Mouse (Mus musculus) gastrocnemius, adult 18-20 months (tissue): ENCODE measurements around the gene Ndufb7. TPM values are rescaled to one million over a fixed set of nuclear protein-coding genes. Genes with fewer than 3 reads are reported as not detected.
A peak's percentile ranks its signal among the peaks of the same experiment; 100 is the strongest.
"Not testable (repeated sequence)": the region's sequence is repeated elsewhere in the genome, so short reads cannot be mapped to it uniquely, and the experiment has no call there.

Source experiments
- DNase-seq: peaks from one replicate; pipeline ENCODE4 v3.0.0; 2021; ENCODE audit warnings: low spot score
- long read RNA-seq, 2 experiments: library from polyadenylated mRNA; stranded (forward); transcript quantifications; one replicate each; pipeline ENCODE4 v2.0.0; 2021
- total RNA-seq, 2 experiments: library from RNA; stranded (reverse); gene quantifications; 2 replicates each; pipeline ENCODE4 v1.2.3; 2021

Ndufb7 gene
- total RNA-seq = 100 to 1,000 TPM; 308 to 352 TPM
- long read RNA-seq, experiment 1, transcript Ndufb7-201 (3 exons, 623 nt) = major isoform, 619 of 622 reads
- long read RNA-seq, experiment 1, partial matches to known transcripts = 2 of 622 reads
- long read RNA-seq, experiment 1, other reads (novel, unspliced or antisense) = 1 of 622 reads
- long read RNA-seq, experiment 2, transcript Ndufb7-201 (3 exons, 623 nt) = major isoform, 488 of 491 reads
- long read RNA-seq, experiment 2, partial matches to known transcripts = 2 of 491 reads
- long read RNA-seq, experiment 2, other reads (novel, unspliced or antisense) = 1 of 491 reads

DNA sequence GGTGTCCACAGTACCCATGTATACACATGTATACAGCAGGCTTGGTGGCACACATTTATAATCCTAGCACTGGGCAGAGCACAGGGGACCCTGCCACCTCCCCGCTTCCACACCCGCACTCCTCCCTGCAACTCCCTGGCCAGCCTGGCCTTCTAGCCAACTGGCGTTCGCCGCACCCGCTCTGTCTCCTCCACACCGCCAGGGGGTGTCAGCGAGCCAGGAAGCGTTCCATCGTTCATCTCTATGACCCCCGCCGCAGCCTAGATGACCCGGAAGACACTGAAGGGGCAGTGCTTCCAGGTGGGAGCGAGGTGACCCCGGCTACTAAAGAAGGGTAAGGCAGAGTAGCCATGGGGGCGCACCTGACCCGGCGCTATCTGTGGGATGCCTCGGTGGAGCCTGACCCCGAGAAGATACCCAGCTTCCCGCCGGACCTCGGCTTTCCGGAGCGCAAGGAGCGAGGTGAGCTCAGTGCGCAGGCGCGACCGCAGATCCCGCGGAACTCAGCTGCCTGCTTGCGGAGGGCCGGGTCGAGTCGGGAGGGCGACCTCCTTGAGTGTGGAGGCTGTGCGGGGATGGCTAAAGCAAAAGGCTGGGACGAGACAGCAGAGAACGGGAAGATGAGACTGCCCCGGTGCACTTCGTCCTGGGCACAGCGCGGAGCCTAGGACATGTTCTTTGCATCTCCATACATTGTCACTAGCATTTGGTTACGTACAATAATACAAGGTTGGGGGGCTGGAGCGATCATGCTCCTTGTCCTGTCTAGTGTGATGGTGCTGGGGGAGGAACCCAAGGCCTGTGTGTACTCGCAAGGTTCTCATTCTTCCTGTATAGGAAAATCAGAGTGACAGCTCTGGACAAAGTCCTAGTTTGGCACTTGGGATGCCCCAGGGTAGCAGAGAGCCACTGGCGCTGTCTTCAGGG lies at the start of gene Ndufb7:
Gene Ndufb7, plus strand, starts transcription at position 203 of the 927 bp plus-strand sequence.
- DNase-seq = peak; percentile 97

DNA sequence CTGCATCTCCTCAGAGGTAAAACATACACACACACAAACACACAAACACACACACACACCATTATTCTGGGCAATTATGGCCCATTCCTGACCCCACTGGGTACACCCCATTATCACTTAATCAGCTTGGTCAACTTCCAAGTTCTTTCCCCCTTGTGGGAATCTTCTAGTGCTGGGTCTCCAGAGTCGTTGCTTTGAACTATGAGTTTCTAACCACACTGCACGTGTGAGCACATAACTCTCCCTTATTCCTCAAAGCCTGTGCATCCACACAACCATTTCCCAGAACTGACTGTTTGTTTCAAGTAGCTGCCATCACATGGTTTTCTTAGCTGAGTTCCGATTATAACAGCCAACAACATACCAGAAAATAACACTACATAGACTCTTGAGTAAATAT lies 46.0 kb upstream of the Ndufb7 start:
- no peak for DNase-seq

DNA sequence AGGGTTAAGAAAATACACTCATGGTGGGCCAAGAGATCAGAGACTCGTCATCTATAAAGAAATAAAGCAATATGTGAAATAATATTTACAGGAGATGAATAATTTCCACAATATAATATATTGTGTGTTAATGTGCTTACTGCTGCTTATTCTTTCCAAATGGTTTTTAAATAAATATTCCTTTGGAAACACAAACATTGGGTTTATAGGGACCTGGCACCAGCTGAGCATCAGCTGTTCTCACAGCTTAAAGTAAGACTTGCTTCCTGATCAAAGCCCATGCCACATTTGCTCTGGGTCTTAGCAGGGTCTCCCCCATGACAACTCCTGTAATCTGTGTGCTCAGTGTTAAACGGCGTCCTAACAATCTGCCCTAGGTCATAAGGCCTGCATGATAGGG lies 45.6 kb upstream of the Ndufb7 start:
- DNase-seq = not testable (repeated sequence)

DNA sequence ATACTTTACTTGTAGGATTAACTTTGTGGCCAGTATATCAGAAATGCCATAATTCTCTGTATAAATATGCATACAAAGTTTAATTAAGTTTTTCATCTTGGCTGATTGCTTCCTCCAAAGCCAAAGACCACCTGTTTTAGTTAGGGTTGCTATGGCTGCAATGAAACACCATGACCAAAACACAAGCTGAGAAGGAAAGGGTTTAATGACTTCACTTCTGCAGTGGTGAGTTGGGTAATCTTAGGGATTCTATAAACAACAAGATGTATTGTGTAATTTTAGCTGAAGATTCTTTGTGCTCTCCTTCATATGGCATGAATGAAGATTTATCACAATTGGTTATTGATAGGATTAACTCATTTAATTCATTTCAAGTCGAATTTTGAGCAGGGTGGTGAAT lies 45.2 kb upstream of the Ndufb7 start:
- DNase-seq = no peak

DNA sequence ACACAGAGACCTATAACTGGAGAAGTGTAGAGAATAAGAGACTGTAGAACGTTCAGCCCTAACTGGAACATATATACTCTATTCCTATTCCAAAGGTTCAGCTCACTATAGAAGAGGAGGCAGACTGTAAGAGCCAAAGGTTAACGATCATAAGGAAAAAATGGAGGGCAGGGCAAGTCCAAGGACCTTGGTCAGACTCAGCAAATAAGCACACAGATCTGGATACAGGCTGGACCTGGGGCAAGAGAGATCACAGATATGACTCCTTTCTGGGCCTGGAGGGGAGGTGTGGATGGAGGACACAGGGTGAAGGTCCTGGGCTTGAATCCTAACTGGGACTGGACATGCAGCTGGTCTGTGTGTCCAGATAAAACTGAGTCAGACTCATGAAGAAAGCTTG lies 31.7 kb upstream of the Ndufb7 start:
- DNase-seq = no peak

DNA sequence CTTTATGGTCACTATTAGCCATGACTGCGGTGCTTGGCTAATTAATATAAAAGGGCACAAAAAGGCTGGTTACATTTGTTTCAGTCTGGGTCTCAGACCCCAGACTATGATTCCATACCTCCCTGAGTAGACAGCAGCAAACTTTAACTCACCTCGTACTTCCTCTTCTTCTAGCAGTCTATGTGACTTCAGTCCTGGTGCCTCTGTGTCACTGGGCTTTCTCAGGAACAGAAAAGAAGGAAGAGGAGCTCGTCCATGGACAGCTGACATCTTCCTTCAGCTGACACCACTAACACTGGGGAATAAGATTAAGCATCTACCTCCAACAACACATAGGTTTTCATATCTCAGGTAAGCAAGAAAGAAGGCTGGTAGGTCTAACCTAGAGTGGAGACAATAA lies 30.7 kb upstream of the Ndufb7 start, which contains the start of gene Olfr370:
Gene Olfr370, plus strand, starts transcription at position 45 of the 400 bp plus-strand sequence.
- no peak for DNase-seq

DNA sequence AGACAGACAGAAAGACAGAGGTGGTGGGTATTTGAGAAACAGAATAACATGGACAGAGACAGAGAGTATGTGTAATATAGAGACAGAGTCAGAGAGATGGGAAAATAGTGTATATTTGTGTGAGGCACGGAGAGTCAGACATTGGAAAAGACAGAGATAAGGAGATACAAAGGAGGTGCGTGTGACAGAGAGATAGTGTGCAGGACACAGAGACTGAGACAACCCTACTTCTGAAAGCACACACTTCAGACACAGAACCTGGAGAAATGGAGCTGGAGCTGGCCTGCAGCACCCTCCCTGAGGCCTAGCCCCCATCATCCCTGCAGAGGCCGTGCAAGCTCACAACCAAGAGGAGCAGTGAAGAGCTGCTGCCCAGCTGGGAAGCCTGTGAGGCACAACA lies 3.8 kb upstream of the Ndufb7 start:
- DNase-seq = no peak

DNA sequence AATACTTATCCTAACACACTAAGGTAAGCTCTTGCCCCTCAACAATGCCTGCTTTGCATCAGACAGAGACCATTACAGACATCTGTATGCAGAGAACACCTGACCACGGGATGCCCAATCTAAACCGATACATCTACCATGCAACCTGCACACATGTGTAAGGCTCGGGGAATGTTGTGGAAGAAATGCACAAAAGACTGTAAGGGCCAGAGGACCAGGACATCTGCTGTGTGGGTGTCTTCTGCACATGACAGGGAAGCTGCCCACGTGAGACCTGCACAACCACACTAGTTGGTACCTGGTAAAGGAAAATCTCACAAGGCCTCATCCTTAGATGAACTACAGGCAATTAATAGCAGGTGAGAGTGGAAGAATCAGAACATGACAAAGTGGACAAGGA lies 3.2 kb upstream of the Ndufb7 start:
- no peak for DNase-seq

DNA sequence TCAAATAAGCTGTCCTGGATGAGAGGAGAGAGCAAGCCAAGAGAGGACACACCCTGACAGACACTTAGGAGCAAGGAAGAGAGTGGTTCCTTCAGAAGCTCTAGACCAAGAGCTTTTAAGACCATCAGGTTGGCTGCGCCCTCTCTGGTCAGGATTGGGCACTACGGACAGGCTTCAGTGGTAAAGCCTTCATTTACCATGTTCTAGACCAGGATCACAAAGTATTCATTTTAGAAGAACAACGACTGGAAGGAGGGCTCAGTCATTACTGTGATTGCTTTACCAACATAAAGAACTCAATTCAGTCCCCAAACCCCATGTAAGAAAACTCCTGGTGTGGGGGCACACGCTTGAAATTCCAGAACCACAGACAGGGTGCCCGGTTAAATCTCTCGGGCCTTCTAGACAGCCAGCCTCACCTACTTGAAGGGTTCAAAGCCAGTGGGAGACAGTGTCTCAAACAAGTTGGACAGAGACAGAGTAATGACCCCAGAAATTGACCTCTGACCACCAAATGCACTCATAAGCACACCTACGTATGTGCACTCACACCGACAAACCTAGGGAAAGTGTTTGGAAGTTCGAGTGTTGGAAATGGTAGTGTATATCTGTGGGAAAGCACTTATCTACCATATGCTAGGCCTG lies 618 bp upstream of the Ndufb7 start:
- DNase-seq = no peak

DNA sequence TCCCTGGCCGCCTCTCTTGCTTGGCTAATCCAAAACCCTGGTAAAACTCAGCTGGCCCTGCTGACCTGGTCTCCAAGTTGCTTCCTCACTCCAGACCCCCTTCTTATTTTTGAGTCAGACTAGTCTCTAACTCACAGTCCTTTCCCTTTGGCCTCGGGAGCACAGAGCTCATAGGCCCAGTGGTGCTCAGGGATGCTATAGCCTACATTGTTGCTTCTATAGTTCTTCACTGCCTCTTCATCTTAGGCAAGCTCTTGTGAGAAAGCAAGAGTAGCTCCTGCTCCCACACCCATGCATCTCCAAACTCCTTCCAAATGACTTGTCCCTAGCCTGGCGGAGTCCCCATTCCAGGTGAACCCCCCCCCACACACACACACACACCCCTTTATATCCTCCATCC lies 1.2 kb downstream of the Ndufb7 start:
- DNase-seq = no peak

DNA sequence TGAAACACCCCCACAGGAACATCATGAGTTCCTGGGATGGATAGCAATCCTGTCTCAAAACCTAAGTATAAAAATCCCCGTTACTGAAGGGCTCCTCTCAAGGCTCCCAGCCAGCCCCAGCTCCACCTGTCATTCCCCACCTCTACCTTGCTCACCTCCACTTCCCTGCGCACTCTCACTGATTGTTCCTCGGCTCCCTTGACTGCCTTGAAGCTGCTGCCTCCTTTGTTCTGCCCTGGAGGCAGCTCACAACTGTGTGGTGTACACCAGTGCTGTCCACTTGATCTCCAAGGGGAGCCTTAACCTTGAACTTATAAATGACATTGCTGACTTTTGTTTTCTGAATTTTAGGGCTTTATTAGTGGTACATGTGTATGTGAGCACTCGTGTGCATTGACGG lies 1.7 kb downstream of the Ndufb7 start:
- DNase-seq = no peak

DNA sequence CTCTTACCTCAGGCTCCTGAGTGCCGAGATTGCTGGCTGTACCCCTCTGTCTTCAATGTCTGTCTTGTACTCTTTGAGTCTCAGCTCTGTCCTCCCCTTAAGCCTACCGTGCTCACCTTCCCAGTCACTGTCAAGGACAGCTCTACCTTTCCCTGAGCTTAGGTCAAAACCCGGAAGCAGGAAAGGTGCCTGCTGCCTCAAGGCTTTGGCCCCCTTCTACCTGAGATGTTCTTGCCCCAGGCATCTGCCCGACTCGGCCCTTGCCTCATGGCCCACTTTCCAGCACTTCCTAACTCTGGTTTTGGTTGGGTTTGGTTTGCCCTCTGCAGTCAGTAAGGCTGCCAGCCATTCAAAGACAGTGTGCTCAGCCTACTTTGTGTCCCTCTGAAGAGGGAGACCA lies 2.3 kb downstream of the Ndufb7 start:
- no peak for DNase-seq

DNA sequence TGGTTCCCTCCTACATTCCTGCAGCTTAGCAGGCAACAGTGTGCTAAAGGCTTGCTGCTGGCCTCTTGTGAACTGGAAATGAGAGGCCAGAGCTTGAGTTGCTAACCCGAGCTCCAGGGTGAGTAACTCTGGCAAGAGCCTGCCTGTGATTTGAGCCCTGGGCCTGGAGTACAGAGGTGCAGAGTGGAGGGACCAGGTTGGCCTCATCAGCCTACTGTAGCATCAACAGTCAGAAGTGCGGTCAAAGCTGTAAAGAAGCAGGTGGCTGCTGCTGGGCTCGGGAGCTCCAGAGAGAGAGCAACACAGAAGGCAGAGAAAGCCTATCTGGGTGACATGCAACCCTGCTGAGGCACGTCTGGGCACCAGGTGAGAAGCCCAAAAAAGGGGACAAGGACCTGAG lies 2.7 kb downstream of the Ndufb7 start:
- DNase-seq = no peak

DNA sequence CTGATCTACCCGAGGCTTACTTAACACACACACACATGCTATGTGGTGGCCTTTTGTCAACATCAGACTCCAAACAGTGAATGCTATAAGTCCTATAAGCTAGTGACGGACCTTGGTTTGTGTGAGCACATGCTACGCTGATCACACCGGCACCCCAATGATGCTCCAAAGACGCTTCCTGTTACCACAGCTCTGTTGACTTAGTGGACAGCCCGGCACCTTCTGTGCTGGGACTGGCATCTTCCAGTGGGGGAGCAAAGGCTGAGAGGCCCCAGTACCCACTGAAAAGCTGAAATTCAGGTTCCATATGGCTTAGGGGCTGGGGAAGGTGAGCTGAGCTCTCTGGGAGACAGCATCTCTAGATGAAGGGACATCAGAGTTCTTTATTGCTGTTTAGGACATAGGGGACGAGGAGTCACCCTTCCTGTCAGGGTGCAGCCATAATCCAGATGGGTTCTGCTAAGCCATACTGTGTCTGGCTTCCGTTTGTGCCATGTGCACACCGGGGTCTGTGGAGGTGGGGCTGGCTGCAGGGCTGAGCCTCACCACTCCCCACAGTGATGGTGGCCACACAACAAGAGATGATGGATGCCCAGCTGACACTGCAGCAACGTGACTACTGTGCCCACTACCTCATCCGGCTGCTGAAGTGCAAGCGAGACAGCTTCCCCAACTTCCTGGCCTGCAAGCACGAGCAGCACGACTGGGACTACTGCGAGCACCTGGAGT lies 4.0 kb downstream of the Ndufb7 start:
- DNase-seq = no peak

DNA sequence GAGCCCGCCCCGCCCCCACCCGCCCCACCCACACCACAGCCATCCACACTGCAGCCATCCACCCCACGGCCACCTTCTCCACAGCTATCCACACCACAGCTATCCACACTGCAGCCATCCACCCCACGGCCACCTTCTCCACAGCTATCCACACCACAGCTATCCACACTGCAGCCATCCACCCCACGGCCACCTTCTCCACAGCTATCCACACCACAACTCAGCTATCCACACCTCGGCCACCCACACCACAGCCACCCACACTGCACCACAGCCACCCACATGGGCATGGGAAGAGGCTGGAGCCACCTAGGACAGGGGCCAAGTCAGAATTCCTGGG lies 4.5 kb downstream of the Ndufb7 start:
- not testable (repeated sequence) for DNase-seq

DNA sequence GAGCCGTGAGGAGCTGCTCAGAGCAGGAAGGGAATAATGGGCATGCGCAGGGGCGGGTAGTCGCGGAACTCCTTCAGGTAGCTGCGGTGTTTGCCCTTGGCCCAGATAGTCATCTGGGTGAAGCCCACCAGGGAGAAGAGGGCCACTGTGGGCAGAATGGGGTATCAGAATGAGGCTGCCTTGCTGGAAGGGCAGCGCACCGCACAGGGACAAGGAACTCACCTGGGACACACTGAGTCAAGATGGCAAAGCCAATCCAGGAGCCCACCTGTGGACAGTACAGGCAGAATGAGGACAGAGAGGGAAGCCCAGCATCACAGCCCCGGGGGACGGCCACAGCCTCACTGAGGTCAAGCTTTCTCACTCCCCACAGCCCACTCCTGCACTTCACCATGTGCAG lies 5.3 kb downstream of the Ndufb7 start:
- no peak for DNase-seq

DNA sequence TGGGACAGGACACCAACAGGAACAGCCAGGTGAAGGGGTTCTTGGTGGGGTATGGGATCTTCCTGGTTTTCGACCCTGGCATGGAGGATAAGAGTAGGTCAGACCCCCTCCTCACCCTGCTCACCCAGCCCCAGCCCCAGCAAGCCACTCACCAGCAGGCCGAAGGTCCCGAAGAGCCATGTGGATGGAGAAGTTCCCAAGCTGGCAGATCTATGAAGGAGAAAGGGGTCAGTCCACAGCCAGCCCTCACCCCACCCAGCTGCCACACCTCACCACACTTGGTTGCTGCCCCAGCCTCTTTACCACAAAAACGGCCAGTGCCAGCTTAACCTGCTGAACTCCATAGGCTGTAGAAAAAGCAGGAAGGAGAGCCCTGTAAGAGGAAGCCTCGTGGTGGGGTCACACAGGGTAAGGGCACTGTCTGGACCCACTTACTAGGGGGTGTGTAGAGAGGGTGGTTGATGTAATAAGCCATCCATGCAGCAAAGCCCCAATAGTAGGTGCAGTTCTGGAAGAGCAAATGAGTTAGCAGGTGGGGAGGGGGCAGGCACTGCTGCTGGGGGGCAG lies 5.9 kb downstream of the Ndufb7 start:
- no peak for DNase-seq

DNA sequence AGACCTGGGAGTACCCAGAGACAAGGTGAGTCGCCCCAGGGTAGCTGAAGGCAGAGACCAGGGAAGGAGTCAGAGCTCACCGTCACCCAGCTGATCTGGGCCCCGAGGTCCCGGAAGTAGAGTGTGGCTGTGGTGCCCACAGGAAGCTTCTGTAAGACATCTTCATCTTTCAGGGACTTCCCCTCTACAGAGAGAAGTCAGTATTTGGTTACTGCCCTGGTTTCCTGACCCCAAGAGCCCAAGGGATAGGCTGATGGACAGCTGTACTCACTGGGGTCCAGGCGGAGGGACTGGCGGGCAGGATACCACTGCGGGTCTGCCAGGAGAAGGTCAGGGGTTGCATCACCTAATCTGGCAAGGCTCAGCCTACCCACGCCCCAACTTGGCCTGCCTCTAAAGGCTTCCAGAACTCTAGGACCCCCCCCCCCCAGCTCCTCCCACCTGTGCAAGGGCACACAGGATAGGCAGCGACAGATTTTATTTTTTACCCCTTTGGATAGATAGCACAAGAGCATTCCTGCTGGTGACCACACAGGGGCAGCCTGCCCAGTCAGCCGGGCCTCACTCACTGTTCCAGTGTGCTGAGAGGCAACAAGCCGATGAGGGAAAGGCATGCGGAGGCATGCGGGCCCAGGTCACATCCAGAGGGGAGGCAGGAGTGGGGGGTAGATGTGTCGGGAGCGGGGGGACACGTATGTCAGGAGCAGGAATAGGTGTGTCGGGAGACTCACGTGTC lies 6.8 kb downstream of the Ndufb7 start:
- peak; percentile 68 for DNase-seq

DNA sequence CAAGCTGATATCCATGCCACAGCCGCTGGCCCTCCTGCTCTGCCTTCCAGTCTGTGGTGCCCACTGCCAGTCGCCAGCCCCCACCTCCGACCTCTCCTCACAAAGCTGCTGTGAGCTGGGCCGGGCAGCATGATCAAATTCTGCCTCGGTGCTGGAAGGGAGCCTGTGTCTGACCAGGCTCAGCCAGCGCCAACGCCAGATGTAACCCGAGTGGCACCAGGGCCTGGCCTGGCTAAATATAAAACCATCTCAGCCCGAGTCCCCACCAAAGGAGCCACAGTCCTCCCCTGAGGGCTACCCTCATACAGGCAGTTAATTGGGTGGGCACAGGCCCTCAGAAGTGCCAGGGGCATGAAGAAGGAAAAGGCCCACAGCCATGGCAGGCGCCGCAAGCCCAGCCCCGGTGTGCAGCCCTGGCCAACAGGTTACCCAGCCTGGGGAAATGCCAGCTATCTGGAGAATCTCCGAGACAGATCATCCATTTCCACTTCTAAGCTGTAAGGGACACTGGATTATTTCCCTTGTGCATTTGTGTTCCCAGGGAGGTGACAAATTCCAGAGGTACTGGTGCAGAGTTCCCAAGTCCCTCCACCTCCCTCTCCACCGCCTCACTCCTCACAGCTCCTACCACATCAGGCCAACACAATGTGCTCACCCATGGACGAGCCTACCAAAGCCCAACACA lies 8.3 kb downstream of the Ndufb7 start:
- DNase-seq = peak; percentile 82
